Mouse (Mus musculus): ENCODE measurements around the gene Scnn1a.

Scnn1a gene

DNA sequence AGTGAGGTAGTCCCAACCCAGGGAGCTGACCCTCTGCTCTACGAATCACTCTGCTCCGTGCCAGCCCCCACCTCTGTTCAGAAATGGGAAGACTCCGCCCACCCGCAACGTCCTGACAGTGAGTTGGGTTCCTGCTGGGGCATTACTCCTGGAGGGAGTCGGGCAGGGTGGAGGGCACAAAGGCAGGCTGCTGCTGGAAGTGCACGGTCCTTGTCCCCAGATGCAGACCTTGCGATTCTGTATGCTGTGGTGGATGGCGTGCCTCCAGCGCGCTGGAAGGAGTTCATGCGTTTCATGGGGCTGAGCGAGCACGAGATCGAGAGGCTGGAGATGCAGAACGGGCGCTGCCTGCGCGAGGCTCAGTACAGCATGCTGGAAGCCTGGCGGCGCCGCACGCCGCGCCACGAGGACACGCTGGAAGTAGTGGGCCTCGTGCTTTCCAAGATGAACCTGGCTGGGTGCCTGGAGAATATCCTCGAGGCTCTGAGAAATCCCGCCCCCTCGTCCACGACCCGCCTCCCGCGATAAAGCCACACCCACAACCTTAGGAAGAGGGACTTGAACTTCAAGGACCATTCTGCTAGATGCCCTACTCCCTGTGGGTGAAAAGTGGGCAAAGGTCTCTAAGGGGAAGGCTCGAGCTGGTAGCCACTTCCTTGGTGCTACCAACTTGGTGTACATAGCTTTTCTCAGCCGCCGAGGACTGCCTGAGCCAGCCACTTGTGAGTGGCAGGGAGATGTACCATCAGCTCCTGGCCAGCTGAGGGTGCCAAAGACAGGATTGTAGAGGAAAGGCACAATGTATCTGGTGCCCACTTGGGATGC, 41.2 kb downstream of the Scnn1a start:
- no peak for DNase-seq (ENCODE audit: low spot score in 2 of 2)

DNA sequence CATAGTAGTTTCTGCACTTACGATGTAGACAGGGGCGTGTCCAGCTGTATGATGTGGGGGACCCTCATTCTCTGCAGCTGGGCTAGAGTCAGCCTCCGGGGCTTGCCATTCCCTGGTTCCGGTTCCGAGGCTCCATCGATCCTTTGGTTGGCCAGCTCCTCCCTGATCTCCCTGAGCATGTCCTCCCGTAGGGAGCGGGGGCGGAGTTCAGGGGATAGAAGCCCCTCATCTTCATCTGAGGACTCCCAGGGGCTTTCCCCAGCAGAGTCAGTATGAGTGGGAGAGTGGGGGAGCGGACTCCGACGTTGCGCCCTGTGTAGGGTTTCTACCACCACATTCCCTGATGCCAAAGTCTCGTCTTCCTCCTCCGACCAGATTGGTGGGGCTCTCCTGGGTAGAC, 42.6 kb downstream of the Scnn1a start:
- no peak for DNase-seq (ENCODE audit: low spot score in 2 of 2)

DNA sequence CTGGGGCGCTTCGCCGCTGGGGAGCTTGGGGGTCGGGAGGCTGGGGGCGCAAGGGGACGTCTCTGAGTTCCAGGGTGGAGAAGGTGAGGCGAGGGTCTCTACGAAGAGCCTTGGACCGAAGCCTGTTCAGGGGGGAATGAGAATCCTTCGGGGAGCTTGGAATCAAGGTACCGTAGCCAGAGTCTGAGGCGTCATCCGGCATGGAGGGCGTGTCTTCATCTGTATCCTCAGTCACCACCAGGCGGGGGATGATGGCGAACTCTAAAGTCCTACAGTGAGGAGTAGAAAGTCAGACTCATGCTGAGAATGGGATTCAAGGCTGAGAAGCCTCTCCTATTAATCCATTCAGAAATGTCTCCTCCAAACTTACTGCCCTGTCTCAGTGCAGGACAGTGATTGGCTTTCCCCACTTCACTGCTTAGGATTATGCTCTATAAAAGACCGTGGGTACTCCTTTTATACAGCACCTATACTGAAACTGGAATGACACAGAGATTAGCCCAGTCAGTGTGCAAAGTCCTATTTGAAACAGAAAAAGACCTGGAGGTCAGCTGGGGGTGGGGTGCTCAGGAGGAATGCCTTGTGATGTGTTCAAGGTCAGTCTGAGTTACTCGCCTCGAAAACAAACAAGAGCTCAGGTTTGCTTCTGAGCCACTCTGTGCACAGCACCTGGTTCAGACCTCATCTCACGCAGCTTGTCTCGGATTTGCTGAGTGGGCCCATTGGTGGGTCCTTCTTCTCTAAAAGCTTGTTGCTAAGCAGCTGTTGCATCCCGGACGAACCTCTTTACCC, 43.2 kb downstream of the Scnn1a start:
- no peak for DNase-seq (ENCODE audit: low spot score in 2 of 2)

DNA sequence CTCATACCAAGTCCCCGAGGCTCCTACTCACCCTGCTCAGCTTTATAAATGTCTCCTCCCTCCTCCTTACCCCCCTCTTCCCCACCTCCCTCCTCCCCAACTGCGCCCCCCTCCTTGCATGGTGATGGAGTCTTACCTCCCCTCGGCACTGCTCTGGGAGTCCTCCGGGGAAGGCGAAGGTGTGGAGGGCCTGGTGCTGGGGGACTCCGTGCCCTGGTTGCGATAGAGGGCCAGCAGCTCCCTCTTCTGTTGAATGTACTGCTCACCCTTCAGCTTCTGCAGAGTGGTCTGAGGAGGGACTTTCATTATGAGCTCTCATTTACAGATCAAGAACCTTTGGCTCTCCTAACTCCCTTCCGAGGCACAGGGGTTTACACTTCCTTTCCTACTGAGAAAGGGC, 44.0 kb downstream of the Scnn1a start:
- DNase-seq (ENCODE audit: low spot score in 2 of 2) = no peak

DNA sequence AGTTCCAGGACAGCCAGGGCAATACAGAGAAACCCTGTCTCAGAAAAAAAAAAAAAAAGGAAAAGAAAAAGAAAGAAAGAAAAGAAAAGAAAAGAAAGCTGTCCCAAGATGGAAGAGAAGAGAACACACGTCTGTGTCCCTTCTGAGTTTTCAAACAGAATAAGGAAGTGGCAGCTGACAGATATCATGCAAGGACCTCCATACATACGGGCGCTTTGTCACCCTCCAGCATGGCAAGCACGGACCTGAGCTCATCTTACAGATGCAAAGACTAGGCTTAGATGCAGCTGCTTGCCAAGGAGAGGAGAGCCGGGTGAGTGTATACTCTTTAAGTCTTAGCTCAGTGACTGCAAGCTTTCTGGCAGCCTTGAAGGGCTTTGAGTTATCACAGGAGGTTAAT, 45.1 kb downstream of the Scnn1a start:
- no peak for DNase-seq (ENCODE audit: low spot score in 2 of 2)

DNA sequence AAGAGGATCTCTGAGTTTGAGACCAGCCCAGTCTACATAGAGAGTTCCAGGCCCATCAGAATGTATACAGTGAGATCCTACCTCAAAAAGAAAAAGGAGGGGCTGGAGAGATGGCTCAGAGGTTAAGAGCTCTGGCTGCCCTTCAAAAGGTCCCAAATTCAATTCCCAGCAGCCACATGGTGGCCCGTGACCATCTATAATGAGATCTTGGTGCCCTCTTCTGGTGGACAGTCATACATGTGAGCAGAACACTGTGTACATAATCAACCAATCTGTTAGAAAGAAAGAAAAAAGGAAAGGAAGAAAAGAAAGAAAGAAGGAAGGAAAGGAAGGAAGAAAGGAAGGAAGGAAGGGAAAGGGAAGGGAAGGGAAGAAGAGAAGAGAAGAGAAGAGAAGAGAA, 45.7 kb downstream of the Scnn1a start:
- no peak for DNase-seq (ENCODE audit: low spot score in 2 of 2)

DNA sequence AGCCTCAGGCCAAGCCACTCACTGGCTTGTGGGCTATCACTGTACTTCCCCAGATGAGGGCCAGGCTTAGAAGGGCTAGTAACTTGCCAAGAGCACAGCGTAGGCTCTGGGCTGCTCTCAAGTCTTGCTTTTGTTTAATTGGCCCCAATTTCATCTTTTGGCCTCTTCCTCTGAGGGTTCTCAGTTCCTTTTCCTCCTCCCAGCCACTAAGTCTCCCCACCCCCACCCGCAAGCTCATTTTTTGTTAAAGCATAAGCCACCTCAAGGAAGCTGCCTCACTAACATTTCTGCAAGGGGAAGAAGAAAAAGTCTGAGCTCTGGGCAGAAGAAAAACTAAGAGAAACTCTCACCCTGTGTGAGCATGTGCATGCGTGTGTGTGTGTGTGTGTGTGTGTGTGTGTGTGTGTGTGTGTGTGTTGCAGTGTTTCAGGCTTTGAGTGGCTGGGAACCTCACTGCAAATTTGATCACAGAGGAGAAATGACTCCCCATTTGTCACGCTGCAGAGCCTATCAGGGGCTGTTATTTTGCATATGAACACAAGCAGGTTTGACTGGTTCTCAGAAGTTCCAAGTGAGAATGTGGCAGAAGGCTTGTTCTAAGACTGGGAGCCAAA, 47.4 kb downstream of the Scnn1a start:
- peak in 1 of 2 experiments; percentile 28 for DNase-seq (ENCODE audit: low spot score in 2 of 2)

DNA sequence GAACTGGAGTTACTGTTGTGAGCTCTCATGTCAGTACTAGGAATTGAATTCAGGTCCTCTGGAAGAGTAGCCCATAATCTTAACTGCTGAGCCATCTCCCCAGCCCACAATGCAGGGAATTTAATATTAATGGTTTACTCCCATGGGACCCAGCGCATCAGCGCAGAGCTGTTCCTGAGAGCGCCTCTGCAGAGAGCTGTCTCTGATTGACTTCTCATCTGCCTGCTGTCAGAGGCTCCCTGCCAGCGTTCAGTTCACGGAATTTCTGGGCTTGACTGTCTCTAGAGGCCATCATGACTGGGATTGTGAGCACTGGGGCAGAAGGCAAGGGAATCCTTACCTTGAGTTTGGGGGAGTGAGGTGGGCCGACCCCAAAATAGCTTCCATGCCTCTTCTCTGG, 56.6 kb downstream of the Scnn1a start:
- no peak for DNase-seq (ENCODE audit: low spot score in 2 of 2)

DNA sequence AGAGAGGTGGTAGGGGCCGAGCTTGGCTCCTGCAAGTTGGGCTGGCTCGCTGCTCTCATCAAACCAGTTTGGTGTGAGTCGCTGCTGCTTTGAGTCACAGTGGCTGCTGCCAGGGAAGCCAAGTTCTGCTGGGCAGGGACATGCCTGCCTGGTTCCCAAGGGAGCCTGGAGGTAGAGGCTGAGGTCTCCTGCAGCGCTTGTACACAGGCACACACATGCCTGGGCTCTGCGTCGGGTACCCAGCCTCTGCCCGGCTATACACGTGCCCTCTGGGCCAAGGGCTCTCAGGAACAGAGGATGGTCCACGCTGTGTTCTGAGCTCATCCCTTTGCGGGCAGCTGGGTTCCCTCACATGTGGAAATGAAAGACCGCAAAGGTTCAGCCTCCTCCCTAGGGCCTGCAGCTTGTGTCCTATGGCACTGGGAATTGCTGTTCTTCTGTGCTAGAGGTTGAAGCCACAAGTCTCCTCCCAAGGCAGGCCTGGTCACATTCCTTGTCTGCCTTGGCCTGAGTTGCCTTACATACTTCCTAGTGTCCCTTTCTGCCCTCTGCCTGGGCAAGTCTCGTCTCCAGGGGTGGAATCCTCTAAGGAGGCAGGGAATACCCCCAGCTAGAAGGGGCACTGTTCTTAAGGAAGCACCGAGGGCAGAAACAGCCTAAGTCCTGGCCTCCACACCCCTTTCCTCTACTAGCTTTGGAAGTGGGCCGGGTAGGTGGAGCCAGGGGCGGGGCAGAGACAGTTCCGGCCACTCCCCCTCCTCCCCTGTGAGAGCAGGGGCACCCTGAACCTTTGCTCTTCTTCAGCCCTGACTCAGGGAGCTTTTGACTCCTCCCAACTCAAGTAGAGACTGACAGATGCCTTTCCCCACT, 57.4 kb downstream of the Scnn1a start:
- peak in 1 of 2 experiments; percentile 29 for DNase-seq (ENCODE audit: low spot score in 2 of 2)

DNA sequence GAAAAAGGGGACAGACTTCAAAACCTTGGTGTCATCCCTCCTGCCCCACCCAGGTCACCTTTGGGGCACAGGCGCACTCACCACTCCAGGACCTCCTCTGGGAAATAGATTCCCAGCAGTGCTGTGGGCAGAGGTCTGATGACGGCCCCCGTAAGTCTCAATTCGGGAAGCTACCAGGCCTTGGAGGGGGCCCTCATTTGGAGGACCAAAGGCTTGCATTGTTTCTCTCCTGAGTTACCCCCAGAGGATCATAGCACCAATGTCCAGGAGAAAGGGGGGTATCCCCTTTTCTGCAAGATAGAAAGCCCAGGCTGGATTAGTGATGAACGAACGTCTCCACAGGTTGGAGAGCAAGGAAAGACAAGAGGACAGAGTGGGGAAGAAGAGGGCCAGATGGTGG, 58.2 kb downstream of the Scnn1a start:
- DNase-seq (ENCODE audit: low spot score in 2 of 2) = no peak

DNA sequence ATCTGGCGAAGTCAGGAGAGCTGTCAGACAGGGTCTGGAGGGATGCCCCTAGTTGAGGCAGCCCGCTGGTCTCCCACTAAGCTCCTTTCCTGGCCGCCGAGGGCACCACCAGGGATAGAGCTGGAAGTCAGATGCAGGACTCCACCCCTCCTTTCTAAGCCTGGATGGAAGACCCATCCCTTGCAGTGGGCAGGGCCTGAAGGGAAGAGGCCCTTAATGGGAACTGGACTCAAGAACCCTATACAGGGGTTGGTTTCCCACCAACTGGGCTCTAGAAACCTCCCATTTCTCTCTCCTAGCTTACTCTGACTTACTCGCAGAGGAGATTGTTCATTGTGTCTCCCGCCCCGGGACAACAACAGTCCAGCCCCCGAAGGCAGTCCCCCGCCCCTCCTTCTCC, 59.3 kb downstream of the Scnn1a start:
- DNase-seq (ENCODE audit: low spot score in 2 of 2) = no peak

DNA sequence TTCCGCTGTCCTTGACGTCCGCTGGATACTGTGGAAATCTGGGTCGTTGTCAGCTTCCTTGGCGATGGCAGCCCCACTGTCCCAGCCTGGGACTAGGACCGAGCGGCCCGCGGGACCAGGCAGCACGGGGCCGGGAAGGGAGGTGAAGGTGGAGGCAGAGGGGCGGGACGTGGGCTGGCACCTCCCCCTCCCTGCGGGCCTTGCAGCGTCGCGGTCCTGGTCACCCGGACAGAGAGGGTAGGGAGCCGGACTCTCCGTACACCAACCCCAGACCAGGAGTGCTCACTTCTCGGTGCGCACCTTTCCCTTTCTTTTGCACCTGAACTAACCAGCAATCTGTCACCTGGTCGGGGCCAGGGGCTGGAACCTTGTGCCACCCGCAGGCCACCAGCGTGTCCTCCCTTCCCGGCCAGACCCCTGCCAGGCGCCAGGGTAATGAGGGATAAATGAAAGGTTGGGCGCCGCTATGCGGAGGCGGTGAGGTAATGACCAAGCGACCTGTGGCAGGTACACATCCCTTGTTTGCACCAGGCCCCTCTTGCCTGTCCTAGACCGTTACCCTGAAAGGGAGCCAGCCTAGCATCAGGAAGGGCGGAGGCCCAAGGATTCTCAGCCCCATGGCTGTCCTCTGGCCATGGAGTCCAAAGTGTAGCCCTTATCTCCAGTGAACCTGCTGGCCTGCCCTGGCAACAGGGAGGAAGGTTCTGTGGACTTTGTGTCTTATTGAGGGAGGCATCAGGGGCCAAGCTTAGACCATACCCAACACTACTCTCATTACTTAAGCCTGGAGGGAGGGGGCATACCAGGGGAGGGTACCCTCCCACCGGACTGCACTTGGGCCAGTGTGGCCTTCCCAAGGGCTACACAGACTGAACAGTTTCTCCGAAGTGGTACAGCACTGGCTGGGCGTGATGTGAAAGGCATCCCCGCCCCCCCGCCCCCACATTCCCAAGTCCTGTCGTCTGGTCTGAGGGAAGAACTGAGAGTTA, 60.2 kb downstream of the Scnn1a start, which contains the start of gene Plekhg6:
Gene Plekhg6, minus strand, starts transcription at position 422 of the 989 bp plus-strand sequence.
- no peak for DNase-seq (ENCODE audit: low spot score in 2 of 2)

DNA sequence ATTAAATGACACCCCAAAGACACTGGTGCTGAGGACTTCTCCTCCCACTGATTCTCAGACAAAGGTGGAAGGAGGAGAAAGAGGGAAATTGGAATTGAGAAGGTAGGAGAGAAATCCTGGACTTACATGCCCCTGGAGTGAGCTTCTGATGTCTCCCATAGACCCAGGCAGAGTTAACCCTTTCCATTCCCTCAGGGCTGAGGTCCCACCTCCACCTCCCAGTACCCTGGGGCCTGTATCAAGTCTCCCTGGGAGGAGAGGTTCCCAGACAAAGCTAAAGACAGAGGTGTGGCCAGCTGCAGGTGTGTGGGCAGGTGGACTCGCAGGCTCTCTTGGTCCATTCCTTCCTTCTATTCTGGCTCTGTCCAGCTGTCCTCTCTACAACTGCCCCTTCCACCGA, 61.6 kb downstream of the Scnn1a start:
- no peak for DNase-seq (ENCODE audit: low spot score in 2 of 2)

DNA sequence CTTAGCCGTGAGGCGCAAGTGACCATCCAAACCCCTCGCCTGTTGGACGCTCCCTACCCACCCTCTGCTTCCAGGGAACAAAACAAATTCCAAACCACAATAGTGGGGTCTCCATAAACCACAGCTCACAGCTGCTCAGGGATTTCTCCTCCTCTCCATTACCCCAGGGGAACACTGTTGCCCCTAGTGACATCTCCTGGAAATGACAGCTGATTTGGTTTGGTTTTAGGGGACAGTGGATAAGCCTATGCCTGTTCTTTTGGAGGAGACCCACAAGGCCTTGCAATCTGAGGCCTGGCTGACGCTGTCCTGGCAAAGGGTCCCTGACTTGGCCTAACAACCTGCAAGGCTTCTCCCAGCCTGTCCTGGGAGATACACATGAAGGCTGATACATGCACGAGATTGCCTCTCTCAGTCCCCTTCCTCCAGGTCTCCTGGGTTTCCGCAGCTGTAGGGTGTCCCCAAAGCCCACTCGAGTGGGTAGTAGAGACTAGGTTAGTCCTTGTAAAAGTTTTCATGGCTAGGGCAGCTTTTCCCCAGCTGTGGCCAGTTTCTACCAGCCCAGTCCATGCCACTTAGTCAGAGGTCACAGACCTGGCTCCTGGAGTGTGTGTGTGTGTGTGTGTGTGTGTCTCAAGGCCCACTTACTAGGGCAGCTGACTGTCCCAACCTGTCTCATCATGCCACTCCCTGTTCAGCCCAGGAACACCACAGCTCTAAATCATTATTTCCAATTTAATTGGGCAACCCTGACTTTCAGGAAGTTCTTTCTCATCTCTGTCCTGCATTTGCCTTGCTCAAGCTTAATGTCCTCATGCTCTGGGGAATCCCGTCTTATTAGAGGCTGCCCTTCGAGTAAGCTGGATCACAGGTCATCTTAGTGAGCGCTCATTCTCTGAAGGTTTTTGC, 64.9 kb downstream of the Scnn1a start:
- no peak for DNase-seq (ENCODE audit: low spot score in 2 of 2)

DNA sequence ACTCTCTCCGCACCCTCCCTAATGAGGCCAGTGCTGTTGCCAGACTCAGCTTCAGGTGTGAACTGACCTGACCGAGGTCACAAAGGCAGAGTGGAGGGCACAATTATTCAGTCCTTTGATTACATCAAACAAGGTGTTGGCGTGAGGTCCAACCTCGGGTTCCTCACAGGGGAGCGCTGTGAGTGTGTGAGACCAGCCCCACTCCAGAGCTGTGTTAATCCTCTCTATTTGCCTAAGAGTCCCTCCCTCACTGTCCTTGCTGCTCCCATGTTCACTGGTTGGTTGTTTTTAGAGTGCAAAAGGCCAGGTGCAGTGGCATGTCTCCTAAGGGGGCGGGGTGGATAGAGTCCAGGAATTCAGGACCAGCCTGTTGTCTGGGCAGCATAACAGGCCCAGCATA, 65.6 kb downstream of the Scnn1a start:
- no peak for DNase-seq (ENCODE audit: low spot score in 2 of 2)

DNA sequence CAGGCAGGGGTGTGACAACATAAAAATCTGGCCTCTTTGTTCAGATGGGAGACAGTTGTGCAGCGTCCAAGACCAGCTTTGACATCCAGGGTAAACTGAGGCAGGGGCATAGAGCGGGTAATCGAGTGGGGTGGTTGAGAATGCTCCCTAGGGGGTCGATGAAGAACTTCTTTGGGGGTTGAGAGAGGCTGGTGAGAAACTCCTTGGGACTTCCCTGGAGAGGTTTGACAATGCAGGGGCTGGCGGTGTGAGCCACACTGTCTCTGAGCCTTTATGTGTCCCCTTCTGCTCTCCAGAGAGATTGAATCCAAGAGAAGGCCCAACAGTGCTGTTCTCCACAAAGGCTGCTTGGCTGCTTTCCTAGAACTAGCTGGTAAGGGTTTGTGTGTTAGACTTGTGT, 69.4 kb downstream of the Scnn1a start:
- no peak for DNase-seq (ENCODE audit: low spot score in 2 of 2)
